Mouse (Mus musculus) forebrain, embryonic 12.5 days (tissue): ENCODE measurements around the gene Zfp664. TPM values are rescaled to one million over a fixed set of nuclear protein-coding genes. Genes with fewer than 3 reads are reported as not detected.

Source experiments
- ATAC-seq: fragments of 200-750 bp; cut with Nextera tagmentation; 2 replicates; pipeline ENCODE4 v1.8.0; 2017; ENCODE audit warnings: moderate TSS enrichment; ENCODE audit not compliant: low FRiP score
- H3K27ac ChIP-seq: fragments of 300-500 bp; sonication (generic); 2 replicates; pipeline ENCODE4 v1.5.1; 2016; ENCODE audit warnings: mild to moderate bottlenecking
- H3K27me3 ChIP-seq: fragments of 300-500 bp; sonication (generic); 2 replicates; pipeline ENCODE4 v1.6.1; 2016; ENCODE audit warnings: mild to moderate bottlenecking
- H3K36me3 ChIP-seq: fragments of 300-500 bp; sonication (generic); replicated peaks from 2 replicates; pipeline ENCODE4 v1.6.1; 2016; ENCODE audit warnings: mild to moderate bottlenecking
- H3K4me1 ChIP-seq: fragments of 300-500 bp; sonication (generic); 2 replicates; pipeline ENCODE4 v1.6.1; 2016
- H3K4me2 ChIP-seq: fragments of 300-500 bp; sonication (generic); 2 replicates; pipeline ENCODE4 v1.6.1; 2016; ENCODE audit warnings: mild to moderate bottlenecking, moderate library complexity
- H3K4me3 ChIP-seq: fragments of 300-500 bp; sonication (generic); replicated peaks from 2 replicates; pipeline ENCODE4 v1.5.1; 2016; ENCODE audit warnings: mild to moderate bottlenecking
- H3K9ac ChIP-seq: fragments of 300-500 bp; sonication (generic); 2 replicates; pipeline ENCODE4 v1.6.1; 2016; ENCODE audit warnings: mild to moderate bottlenecking
- H3K9me3 ChIP-seq: fragments of 300-500 bp; sonication (generic); 2 replicates; pipeline ENCODE4 v1.6.1; 2016
- WGBS: fragments of 180-500 bp; shearing (Covaris S2); methylation state at CpG from one replicate; pipeline ENCODE4 v1.1.7; 2016; 5-methylcytosine and 5-hydroxymethylcytosine counted together
- polyA plus RNA-seq: library from polyadenylated mRNA; unstranded; fragments of >200 nt; fragmentation: Nextera tagmentation; extraction: Ambion mirVana; gene quantifications from 2 replicates; pipeline ENCODE4 v1.2.1, GENCODE M21; 2016

The Zfp664 gene
- polyA plus RNA-seq, 1 experiment from 2014 or later, result 153 TPM

DNA sequence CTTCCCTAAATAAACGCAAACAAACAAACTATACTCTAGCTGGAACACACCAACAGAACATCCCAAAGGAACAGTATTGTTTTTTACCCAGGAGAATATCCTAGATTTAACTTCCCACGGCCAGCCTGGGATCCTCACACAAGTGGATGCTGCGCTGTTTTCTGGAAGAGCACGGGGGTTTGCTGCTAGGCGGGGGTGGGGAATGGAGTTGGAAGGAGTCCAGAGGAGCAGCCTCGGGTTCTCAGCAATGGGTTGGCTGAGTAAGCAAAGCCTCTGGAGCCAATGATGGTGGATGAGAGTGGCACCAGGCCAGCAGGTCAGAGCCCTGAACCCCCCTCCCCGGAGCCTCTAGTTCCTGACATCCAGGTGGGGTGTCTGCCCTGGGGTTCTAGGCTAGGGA lies 72.1 kb downstream of the Zfp664 start:
- H3K4me1 ChIP-seq, result peaks cover 26% of the 10 kb centered on the region
- ATAC-seq, result no peak
- 0 out of 2 replicates have a peak, but pooled peaks cover 4% of the 10 kb centered on the region for H3K9me3 ChIP-seq
- WGBS, result 69% methylated on average over 7 of the region's 7 CpGs
- no peak overlapping the region for H3K4me3 ChIP-seq
- H3K27ac ChIP-seq, result no peak overlapping the region
- H3K27me3 ChIP-seq, result no peaks in the 10 kb centered on the region
- H3K9ac ChIP-seq, result no peak overlapping the region
- no peaks in the 10 kb centered on the region for H3K36me3 ChIP-seq
- no peak overlapping the region for H3K4me2 ChIP-seq

DNA sequence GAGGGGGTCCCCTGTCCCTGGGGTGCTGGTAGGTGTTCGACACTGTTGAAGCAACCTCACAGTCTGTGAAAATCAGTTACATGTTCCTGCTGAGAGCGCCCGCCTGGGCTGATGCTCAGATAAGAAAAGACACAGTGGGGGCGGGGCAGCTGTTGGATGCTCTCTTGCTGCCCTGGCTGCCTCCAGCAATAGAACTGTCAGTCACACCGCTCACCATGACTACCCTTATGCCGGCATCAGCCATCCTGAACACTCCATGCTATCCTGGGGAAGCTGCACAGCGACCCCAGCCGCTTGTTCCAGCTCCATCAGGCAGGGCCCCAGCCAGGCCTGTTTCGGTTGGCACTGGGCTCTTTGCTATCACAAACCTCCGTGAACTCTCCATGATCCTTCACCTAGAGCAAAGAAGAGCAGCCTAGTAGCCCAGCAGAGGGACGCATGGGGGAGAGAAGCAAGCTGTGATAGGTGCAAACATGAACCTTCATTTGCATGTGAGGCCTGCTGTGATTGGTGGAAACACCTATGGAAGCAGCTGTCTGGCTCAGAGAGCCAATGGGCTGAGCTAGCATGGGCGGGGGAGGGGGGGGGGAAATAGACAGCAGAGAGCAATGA lies 80.8 kb downstream of the Zfp664 start:
- H3K27me3 ChIP-seq, result no peaks in the 10 kb centered on the region
- H3K9ac ChIP-seq, result no peak overlapping the region
- H3K27ac ChIP-seq, result no peak overlapping the region
- H3K4me1 ChIP-seq, result peaks cover 14% of the 10 kb centered on the region; the same call in 1 of the 2 replicates
- H3K4me3 ChIP-seq, result no peak overlapping the region
- ATAC-seq, result 0 out of 2 replicates have a peak, but pooled peaks have one; percentile 44
- H3K9me3 ChIP-seq, result peaks cover 7% of the 10 kb centered on the region; the same call in 1 of the 2 replicates
- 75% methylated on average over 12 of the region's 12 CpGs for WGBS
- no peak overlapping the region for H3K4me2 ChIP-seq
- H3K36me3 ChIP-seq, result no peaks in the 10 kb centered on the region

DNA sequence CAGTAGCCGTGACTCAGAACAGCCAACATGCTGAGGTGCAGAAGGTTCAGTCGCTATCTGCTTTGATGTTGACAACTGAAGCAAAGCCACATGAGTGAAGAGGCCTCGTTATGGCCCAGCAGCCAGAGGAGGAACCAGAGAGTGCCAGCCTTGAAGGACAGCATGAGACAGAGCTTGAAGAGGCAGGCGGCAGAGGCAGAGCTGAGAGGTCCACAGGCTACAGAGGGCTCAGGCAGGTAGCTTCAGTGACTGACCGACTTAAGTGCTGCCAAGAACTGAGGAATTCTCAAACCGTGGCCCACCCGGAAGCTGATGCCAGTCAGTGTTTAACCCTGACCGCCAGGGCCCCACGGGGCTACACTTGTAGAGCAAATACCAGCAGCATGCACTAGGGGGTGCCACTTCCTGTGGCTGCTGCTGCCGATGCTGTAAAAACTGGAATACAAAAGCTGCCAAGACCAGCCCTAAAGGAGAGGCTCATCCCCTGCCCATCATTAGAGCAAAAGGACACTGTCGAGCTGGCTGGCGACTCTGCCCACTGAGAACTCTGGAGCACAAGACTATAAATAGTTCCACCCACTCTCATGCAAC lies 81.4 kb downstream of the Zfp664 start:
- Histone ChIP-seq H3K36me3 (no peaks in the 10 kb centered on the region), H3K4me1 (peaks cover 14% of the 10 kb centered on the region; the same call in 1 of the 2 replicates), H3K9me3 (peaks cover 6% of the 10 kb centered on the region; the same call in 1 of the 2 replicates), H3K4me3 (no peak overlapping the region), H3K27ac (no peak overlapping the region), H3K27me3 (no peaks in the 10 kb centered on the region), H3K9ac (no peak overlapping the region), H3K4me2 (no peak overlapping the region)
- ATAC-seq, result no peak
- WGBS, result 72% methylated on average over 12 of the region's 12 CpGs

DNA sequence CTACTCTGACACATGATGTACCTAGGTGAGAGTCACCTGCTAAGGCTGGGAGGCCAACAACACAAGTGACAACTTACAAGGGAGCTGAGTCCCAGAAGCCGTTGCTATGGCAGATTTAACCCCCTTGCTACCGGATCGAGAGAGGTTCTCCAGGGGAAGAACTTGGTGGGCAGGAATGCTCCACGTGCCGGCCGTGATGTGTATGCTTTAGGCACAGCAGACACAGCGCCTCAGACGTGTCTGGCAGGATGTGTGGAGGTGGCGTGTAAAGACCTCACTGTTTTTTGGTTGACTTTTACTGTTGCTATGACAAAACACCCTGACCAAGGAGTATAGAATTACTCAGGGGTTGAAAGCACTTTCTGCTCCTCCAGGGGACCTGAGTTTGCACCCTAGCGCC lies 81.9 kb downstream of the Zfp664 start:
- Histone ChIP-seq H3K27me3 (no peaks in the 10 kb centered on the region), H3K9ac (no peak overlapping the region), H3K9me3 (peaks cover 6% of the 10 kb centered on the region; the same call in 1 of the 2 replicates), H3K4me1 (peaks cover 14% of the 10 kb centered on the region; the same call in 1 of the 2 replicates), H3K4me2 (no peak overlapping the region), H3K27ac (no peak overlapping the region), H3K36me3 (no peaks in the 10 kb centered on the region), H3K4me3 (no peak overlapping the region)
- 90% methylated on average over 10 of the region's 10 CpGs for WGBS
- no peak for ATAC-seq

DNA sequence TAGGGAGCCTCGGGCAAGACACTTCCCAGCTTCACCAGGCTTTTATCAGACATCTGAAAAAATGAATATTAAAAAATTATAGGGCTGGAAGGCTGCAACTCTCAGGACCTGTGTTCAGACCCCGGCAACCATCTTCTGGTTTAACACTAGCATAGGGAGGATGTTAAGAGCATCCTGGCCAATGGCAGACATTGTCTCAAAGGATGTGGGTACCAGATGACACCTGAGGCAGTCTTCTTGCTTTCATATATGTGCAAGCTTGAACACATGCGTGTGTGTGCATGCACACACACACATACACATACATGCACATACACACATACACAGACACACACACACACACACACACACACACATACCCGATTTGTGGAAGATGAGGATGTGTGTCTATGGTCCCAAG lies 82.6 kb downstream of the Zfp664 start:
- Histone ChIP-seq H3K4me2 (no peak overlapping the region), H3K9me3 (peaks cover 6% of the 10 kb centered on the region; the same call in 1 of the 2 replicates), H3K9ac (no peak overlapping the region), H3K36me3 (no peaks in the 10 kb centered on the region), H3K4me3 (no peak overlapping the region), H3K27me3 (no peaks in the 10 kb centered on the region), H3K4me1 (peaks cover 14% of the 10 kb centered on the region; the same call in 1 of the 2 replicates), H3K27ac (no peak overlapping the region)
- WGBS, result 83% methylated on average over 4 of the region's 4 CpGs
- ATAC-seq, result no peak

DNA sequence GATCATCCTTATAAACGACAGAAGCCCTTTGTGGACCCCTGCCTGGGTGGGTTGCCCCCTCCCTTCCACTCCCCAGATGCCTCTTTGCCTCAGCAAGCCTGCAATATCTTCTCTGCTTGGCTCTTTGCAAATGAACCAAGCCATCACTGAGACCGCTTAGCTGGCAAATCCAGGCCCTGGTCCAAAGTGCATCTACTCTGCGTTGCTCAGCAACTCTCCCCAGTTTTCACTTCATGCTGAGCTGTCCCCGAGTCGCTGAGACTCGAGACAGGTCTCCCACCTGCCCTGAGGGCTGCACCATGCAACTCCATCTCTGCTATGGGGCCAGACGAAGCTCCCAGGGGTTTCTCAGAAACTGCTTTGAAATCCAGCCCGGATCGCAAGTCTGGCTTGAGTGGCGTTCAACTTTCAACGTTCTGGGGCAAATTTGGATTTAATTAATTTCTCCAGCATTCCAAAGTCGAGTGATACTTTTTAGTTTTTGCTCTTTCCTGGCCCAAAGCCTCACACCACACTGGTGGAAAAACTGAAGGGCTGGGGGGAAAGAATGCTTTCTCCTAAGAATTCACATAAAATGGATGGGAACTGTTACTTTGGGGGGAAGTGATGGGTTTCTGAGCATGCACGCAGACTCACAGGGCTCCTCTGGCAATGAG lies 88.3 kb downstream of the Zfp664 start:
- ATAC-seq, result no peak
- no peak overlapping the region for H3K9ac ChIP-seq
- no peaks in the 10 kb centered on the region for H3K36me3 ChIP-seq
- no peaks in the 10 kb centered on the region for H3K27me3 ChIP-seq
- no peaks in the 10 kb centered on the region; the same call in 1 of the 2 replicates for H3K4me1 ChIP-seq
- H3K27ac ChIP-seq, result peak overlapping the region; percentile 61; the same call in 1 of the 2 replicates
- H3K4me3 ChIP-seq, result no peak overlapping the region
- H3K4me2 ChIP-seq, result no peak overlapping the region
- WGBS, result 66% methylated on average over 13 of the region's 13 CpGs
- peaks cover 6% of the 10 kb centered on the region; the same call in 1 of the 2 replicates for H3K9me3 ChIP-seq

DNA sequence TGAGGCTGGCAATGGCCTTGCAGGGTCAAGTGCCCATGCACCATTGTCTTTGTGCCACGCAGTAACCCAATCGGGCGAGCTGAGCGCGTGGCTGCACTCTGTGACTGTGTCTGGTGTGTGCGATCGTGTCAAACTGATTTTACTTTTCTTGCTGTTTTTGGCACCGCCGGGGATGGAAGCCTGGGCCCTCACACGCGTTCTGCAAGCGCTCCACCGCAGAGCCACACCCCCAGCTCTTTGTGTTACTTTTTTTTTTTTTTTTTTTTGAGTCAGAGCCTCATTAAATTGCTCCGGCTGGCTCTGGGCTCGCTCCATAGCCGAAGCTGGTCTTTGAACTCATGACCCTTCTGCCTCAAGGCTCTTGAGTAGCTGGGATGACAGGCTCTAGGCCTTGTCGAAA lies 88.8 kb downstream of the Zfp664 start:
- Histone ChIP-seq H3K27ac (peak overlapping the region; percentile 61; the same call in 1 of the 2 replicates), H3K4me1 (no peaks in the 10 kb centered on the region; the same call in 1 of the 2 replicates), H3K9me3 (peaks cover 6% of the 10 kb centered on the region; the same call in 1 of the 2 replicates), H3K9ac (no peak overlapping the region), H3K4me2 (no peak overlapping the region), H3K27me3 (no peaks in the 10 kb centered on the region), H3K36me3 (no peaks in the 10 kb centered on the region), H3K4me3 (no peak overlapping the region)
- WGBS, result 56% methylated on average over 17 of the region's 17 CpGs
- ATAC-seq, result no peak

Other genes with a start within 250 kb of the Zfp664 start
- 50.5 and 53.3 TPM in 2 replicates for gene Atp6v0a2, start 234.1 kb upstream of the Zfp664 start, polyA plus RNA-seq
- 0.11 and 0.37 TPM in 2 replicates for gene Dnah10, start 137.6 kb upstream of the Zfp664 start, polyA plus RNA-seq
- gene Ccdc92, start 267 bp upstream of the Zfp664 start, polyA plus RNA-seq, result 20.8 and 22.4 TPM in 2 replicates
- gene Rflna, start 140.5 kb downstream of the Zfp664 start, polyA plus RNA-seq, result 5.8 and 6.7 TPM in 2 replicates